Mouse (Mus musculus): ENCODE data around the gene Get4.

Get4 gene

GRCm38 (mm10) chr5:139314941-139315642 is 63.0 kb downstream of the Get4 start:
- TF ChIP-seq GATA4 (IDR thresholded peaks at IDR 0.05; ENCODE audit: insufficient replicate concordance, low read length), result no peak

DNA sequence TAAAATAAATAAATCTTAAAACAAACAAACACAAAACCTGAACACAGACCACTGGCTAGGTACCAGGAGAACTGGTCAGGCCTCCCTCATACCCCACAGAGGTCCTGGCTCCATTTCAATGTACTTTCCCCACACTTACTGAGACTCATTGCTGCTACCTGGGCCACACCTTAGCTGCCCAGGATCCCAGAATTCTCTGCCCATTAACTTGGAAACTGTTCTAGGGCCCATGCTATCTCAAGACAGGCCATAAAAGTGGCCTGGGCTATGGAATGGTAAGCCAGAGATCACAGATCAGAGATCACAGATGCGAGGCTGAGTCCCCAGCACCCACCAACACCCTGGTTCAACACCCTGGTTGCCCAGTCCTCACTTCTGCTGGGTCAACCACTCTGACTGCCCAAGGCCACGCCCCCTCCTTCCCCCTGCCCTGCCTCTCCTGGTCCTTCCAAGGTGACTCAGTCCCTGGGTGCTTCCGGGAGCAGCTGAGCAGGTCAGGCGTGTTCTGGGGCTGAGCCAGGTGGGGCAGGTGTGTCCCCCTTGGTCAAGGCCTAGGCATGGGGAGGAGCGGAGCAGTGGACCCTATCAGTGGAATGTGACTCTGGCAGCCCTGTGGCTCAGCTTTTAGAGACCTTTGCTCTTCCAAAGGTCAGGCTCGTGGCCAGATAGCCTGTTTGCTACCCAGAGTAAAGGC is 65.0 kb downstream of the Get4 start:
- TF ChIP-seq GATA4 (IDR thresholded peaks at IDR 0.05; ENCODE audit: insufficient replicate concordance, low read length), result no peak

DNA sequence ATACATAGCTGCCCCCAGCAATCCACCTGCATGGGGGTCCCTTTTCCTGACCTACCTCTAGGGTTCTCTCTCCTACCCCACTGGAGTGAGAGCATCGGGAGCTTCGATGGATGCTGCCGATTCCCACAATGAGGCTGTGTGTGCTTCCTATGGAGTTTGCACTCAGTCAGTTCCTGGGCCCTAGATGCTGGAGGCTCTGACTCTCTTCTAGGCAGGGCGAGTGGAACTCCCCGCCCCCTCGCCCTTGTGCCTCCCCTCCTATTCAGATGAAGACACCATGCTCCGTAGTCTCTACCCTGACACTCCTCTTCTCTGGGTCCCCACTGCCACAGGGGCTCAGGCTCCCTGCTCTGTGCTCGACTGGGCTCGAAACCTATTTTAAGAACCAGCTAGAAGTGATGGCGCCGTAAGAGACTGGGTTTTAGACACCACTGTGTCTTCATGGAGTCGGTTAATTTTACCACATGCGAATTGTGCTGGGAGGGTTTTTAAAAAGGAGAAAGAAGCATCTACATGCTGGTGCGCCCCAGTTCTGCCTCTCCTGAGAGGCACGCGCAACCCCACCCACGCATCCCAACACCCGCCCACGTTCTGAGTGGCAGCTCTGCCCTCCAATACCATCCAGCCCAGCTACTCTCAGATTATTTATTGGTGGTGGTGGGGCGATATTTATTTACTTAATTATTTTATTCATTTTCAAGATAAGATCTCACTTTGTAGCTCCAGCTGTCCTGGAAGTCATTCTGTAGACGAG is 65.8 kb downstream of the Get4 start:
- no peak for TF ChIP-seq GATA4 (IDR thresholded peaks at IDR 0.05; ENCODE audit: insufficient replicate concordance, low read length)

Measured in liver, adult (tissue).